Mouse (Mus musculus) lung, embryonic 14.5 days (tissue): ENCODE measurements at regions not wholly inside any gene's neighbourhood (a gene's known extent, or its start where the extent isn't known, plus 50 kb on each side); places are given as distances from the start of the nearest gene placed in this dataset.
A peak's percentile ranks its signal among the peaks of the same experiment; 100 is the strongest.

Experiments used
- ATAC-seq: fragments of 200-750 bp; cut with Nextera tagmentation; 2 replicates; pipeline ENCODE4 v1.8.0; 2017; ENCODE audit warnings: mild to moderate bottlenecking, moderate TSS enrichment, moderate library complexity; ENCODE audit not compliant: insufficient read depth
- DNase-seq: peaks from one replicate; pipeline ENCODE4 v3.0.0-alpha.2; 2015
- H3K27ac ChIP-seq: fragments of 300-500 bp; sonication (generic); 2 replicates; pipeline ENCODE4 v1.5.1; 2014; ENCODE audit warnings: low read depth, mild to moderate bottlenecking, moderate library complexity
- H3K27me3 ChIP-seq: fragments of 300-500 bp; sonication (generic); 2 replicates; pipeline ENCODE4 v1.6.1; 2014; ENCODE audit warnings: low read length, control low read depth; ENCODE audit not compliant: insufficient read depth
- H3K36me3 ChIP-seq: fragments of 300-500 bp; sonication (generic); 2 replicates; pipeline ENCODE4 v1.6.1; 2014; ENCODE audit warnings: control low read depth; ENCODE audit not compliant: insufficient read depth
- H3K4me1 ChIP-seq: fragments of 300-500 bp; sonication (generic); 2 replicates; pipeline ENCODE4 v1.6.1; 2014; ENCODE audit warnings: antibody characterized with exemption, control low read depth; ENCODE audit not compliant: insufficient read depth
- H3K4me2 ChIP-seq: fragments of 300-500 bp; sonication (generic); 2 replicates; pipeline ENCODE4 v1.6.1; 2014; ENCODE audit warnings: mild to moderate bottlenecking
- H3K4me3 ChIP-seq: fragments of 300-500 bp; sonication (generic); 2 replicates; pipeline ENCODE4 v1.5.1; 2014; ENCODE audit warnings: low read depth, low read length
- H3K9ac ChIP-seq: fragments of 300-500 bp; sonication (generic); 2 replicates; pipeline ENCODE4 v1.6.1; 2014
- H3K9me3 ChIP-seq: fragments of 300-500 bp; sonication (generic); 2 replicates; pipeline ENCODE4 v1.6.1; 2016; ENCODE audit warnings: low read depth, low read length, control low read depth
- CTCF ChIP-seq: IDR thresholded peaks from 2 replicates; pipeline ENCODE4 v1.5.1; 2016; ENCODE audit warnings: antibody characterized with exemption, low read depth
- WGBS: fragments of 180-500 bp; shearing (Covaris S2); extraction: QIAGEN DNeasy Blood & Tissue Kit; methylation state at CpG from one replicate; pipeline ENCODE4 v1.1.7; 2014; 5-methylcytosine and 5-hydroxymethylcytosine counted together

DNA sequence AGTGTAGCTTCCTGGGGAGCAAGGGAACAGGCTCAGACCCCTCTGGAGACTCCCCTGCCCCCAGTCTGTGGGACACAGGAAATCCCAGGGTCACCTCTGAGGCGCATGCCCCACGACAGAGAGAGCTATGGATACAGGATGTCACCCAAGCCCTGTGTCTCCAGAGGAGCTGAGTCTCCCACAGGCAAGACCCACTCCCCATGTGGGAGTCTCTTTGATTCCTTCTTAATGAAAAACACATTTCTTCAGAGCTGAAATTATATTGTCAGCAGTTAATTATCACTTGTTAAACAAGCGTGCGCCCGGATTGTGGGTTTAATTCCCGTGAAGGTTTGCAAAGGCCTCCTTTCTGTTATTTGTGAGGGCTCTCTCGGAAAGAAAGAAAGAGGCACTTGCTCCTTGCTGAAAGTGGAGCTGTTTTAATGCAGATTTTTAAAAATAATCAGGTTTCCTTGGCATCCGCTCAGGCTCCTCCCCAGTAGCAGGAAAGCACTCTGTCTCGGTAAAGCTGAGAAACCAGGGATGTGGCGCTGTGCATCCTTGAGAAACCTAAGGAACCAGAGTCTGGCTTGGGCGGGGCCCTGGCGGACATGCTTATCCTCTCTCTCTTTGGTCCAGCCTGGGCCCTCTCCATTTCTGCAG, 432.6 kb downstream of the Ptpru start:
- ATAC-seq (no peak), DNase-seq (no peak)
- no peak for TF ChIP-seq CTCF
- no peaks in the 10 kb centered on the region for H3K36me3 ChIP-seq
- no peak overlapping the region for H3K4me3 ChIP-seq
- WGBS: 53% methylated on average over 12 of the region's 12 CpGs
- no peaks in the 10 kb centered on the region for H3K9me3 ChIP-seq
- no peaks in the 10 kb centered on the region for H3K27me3 ChIP-seq
- no peak overlapping the region for H3K4me2 ChIP-seq
- no peak overlapping the region for H3K27ac ChIP-seq
- no peaks in the 10 kb centered on the region for H3K4me1 ChIP-seq
- H3K9ac ChIP-seq: no peak overlapping the region

DNA sequence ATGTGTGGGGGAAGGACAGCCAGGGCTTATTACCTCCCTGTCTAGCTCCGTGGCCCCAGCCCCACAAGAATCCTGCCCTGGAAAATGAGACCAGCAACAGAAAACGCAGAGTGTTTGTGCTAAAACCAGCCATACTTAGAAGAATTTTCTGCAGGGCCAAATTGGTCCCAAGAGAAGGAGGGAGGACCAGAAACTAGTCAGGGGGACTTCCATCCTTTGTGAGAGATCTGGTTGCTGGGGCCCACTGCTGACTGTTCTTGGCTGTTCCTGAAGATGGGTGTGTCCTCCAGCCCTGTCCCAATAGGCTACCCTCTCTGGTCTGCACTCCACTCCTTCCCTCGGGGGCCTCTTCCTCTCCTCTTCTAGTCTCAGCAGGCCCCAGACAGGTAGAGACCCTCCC, 430.6 kb downstream of the Ptpru start:
- no peaks in the 10 kb centered on the region for H3K27me3 ChIP-seq
- 32% methylated on average over 3 of the region's 3 CpGs for WGBS
- no peak overlapping the region for H3K27ac ChIP-seq
- H3K4me1 ChIP-seq: no peaks in the 10 kb centered on the region
- DNase-seq (no peak), ATAC-seq (no peak)
- H3K36me3 ChIP-seq: no peaks in the 10 kb centered on the region
- no peak overlapping the region for H3K4me2 ChIP-seq
- no peaks in the 10 kb centered on the region for H3K9me3 ChIP-seq
- H3K4me3 ChIP-seq: no peak overlapping the region
- H3K9ac ChIP-seq: no peak overlapping the region
- TF ChIP-seq CTCF: no peak

DNA sequence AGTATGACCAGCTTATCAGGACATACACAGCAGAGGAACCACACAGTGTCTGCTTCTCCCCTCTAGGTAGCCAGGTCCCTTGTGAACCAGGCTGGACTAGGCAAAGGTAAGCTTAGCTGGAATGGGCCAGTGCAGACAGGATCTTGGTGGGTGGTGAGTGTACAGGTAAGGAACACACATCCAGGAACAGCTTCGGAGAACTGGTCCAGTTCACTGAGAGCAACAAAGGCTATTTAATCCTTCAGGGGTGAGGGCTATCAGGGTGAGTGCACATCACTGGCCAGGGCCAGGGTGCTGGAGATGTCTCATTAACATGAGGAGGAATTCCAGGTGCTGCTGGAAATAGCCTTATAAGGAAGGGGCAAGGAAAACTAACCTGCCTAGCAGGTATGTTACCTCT, 429.4 kb downstream of the Ptpru start:
- TF ChIP-seq CTCF: no peak
- no peak overlapping the region for H3K4me3 ChIP-seq
- no peak overlapping the region for H3K27ac ChIP-seq
- no peaks in the 10 kb centered on the region for H3K27me3 ChIP-seq
- WGBS: 70% methylated on average over 1 of the region's 1 CpGs
- ATAC-seq: no peak
- no peaks in the 10 kb centered on the region for H3K36me3 ChIP-seq
- no peak overlapping the region for H3K9ac ChIP-seq
- no peak for DNase-seq
- no peaks in the 10 kb centered on the region for H3K9me3 ChIP-seq
- H3K4me1 ChIP-seq: no peaks in the 10 kb centered on the region
- no peak overlapping the region for H3K4me2 ChIP-seq

DNA sequence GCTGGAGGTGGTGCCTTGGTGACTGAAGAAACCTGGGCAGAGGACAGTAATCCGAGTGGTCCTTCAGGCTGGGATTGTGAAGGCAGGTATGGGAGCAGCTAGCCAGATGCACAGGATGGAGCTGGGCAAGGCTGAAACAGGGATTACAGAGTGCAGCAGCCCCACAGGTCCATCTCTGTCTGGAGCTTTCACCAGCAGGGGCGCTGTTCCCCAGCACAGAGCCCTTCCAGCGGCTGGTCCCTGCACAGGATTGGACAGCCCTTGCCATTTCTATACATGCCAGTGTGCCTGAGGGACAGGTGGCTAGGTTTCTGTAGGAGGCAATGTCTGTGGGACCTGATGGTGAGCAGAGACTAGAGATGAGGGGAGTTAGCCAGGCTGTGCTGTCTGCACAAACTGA, 428.3 kb downstream of the Ptpru start:
- H3K36me3 ChIP-seq: no peaks in the 10 kb centered on the region
- DNase-seq (peak; percentile 67), ATAC-seq (no peak)
- H3K27ac ChIP-seq: no peak overlapping the region
- H3K4me3 ChIP-seq: no peak overlapping the region
- no peak overlapping the region for H3K9ac ChIP-seq
- TF ChIP-seq CTCF: peak; percentile 79
- H3K4me1 ChIP-seq: no peaks in the 10 kb centered on the region
- no peak overlapping the region for H3K4me2 ChIP-seq
- H3K27me3 ChIP-seq: no peaks in the 10 kb centered on the region
- WGBS: 24% methylated on average over 3 of the region's 3 CpGs
- H3K9me3 ChIP-seq: no peaks in the 10 kb centered on the region

DNA sequence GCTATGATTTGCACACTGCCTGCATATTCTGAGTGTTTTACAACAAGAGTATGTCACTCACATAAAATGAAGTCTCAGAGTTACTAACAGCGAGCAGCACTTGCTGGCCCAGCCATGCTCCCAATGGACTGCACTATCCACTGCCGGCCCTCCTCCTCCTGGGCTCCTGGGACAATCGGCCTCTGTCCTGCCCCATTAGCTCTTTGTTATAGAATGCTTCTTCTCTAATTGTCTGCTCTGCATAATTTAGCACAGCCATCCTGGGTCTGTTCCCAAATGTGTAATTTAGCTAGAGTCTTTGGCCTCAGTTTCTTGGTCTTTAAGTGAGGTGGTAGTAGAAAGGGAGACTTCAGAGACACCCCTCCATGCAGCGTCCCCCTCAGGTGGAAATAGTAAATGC, 426.2 kb downstream of the Ptpru start:
- DNase-seq (no peak), ATAC-seq (no peak)
- H3K9ac ChIP-seq: no peak overlapping the region
- H3K27me3 ChIP-seq: no peaks in the 10 kb centered on the region
- H3K4me3 ChIP-seq: no peak overlapping the region
- 63% methylated on average over 4 of the region's 4 CpGs for WGBS
- no peaks in the 10 kb centered on the region for H3K36me3 ChIP-seq
- no peaks in the 10 kb centered on the region for H3K4me1 ChIP-seq
- no peak overlapping the region for H3K4me2 ChIP-seq
- TF ChIP-seq CTCF: no peak
- no peak overlapping the region for H3K27ac ChIP-seq
- H3K9me3 ChIP-seq: no peaks in the 10 kb centered on the region

DNA sequence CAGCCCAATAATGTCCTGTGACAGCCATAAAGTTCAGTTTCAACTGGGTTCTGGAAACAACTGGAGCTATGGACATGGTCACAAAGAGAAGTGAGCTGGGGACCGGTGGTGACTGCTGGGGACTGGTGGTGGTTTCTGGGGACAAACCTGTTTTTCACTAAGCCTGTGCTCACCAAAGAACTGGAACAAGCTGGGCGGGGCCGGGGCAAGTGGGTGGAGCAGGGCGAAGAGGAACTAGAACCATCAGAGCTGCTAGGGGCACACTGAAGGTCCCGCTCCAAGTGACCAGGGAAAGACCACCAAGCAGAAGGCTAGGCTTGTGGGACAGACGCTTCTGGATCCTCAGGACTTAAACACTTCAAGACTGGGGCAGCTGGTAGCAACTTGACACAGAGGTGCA, 424.7 kb downstream of the Ptpru start:
- WGBS: 78% methylated on average over 6 of the region's 6 CpGs
- H3K27ac ChIP-seq: no peak overlapping the region

DNA sequence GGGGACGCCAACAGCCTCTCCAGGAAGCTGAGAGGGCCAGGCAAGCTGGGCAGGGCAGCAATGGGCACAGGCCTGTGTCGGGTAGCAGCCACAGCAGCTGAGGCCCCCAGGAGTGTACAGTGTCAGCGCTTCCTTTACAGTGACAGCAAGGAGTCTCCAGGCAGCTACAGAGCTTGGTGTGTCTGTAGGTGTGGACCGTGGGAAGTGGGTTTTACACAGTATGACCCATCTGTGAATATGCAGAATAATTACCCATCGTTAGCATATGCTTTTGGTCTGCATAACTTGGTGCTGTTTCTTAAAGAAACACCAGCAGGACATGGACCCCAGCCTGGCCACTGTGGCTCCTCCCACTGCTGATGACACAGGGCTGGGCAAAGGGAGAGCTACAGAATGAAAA, 422.6 kb downstream of the Ptpru start:
- ATAC-seq: no peak
- Histone ChIP-seq H3K4me2 (no peak overlapping the region), H3K36me3 (no peaks in the 10 kb centered on the region), H3K27me3 (no peaks in the 10 kb centered on the region), H3K4me1 (no peaks in the 10 kb centered on the region), H3K27ac (no peak overlapping the region), H3K4me3 (no peak overlapping the region), H3K9ac (no peak overlapping the region), H3K9me3 (no peaks in the 10 kb centered on the region)
- DNase-seq: no peak
- 62% methylated on average over 5 of the region's 5 CpGs for WGBS
- no peak for TF ChIP-seq CTCF

More for the DNA sequence above, 424.7 kb downstream of the Ptpru start:
- H3K36me3 ChIP-seq: no peaks in the 10 kb centered on the region
- ATAC-seq (no peak), DNase-seq (no peak)
- H3K27me3 ChIP-seq: no peaks in the 10 kb centered on the region
- H3K4me3 ChIP-seq: no peak overlapping the region
- no peak overlapping the region for H3K9ac ChIP-seq
- H3K4me2 ChIP-seq: no peak overlapping the region
- TF ChIP-seq CTCF: no peak
- no peaks in the 10 kb centered on the region for H3K4me1 ChIP-seq
- H3K9me3 ChIP-seq: no peaks in the 10 kb centered on the region

DNA sequence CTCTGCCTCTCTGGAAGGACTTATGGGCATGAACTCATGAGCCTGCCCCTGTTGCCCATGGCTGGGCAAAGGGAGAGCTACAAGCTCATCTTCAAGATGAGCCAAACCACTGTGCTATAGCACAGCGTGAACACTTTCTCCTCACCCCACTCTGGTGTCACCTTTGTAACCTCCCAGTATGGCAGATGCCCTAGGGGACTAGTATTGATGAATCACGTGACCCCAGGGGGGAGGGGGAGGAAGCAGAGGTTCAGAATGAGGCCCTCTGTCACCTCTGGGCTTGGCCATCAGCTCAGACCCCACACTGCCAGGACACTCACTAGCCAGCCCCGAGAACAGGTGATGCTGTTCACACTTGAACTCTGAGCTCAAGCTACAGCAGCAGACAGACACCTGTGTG, 421.9 kb downstream of the Ptpru start:
- DNase-seq: no peak
- no peak overlapping the region for H3K4me3 ChIP-seq
- no peaks in the 10 kb centered on the region for H3K36me3 ChIP-seq
- no peaks in the 10 kb centered on the region for H3K27me3 ChIP-seq
- no peaks in the 10 kb centered on the region for H3K9me3 ChIP-seq
- no peak overlapping the region for H3K4me2 ChIP-seq
- WGBS: 40% methylated on average over 3 of the region's 3 CpGs
- TF ChIP-seq CTCF: no peak
- no peak overlapping the region for H3K27ac ChIP-seq
- H3K9ac ChIP-seq: no peak overlapping the region
- no peaks in the 10 kb centered on the region for H3K4me1 ChIP-seq
- no peak for ATAC-seq
